Mouse (Mus musculus) olfactory bulb, adult 2 months (tissue): ENCODE measurements around the gene Cldn10. TPM values are rescaled to one million over a fixed set of nuclear protein-coding genes. Genes with fewer than 3 reads are reported as not detected.

Experiments used
- H3K27ac ChIP-seq: fragments of 200-500 bp; 2 replicates; pipeline ENCODE4 v1.5.1; 2012; ENCODE audit warnings: low read depth, low read length; ENCODE audit not compliant: insufficient read depth
- H3K4me1 ChIP-seq: fragments of 200-500 bp; 2 replicates; pipeline ENCODE4 v1.6.1; 2012; ENCODE audit warnings: low read length; ENCODE audit not compliant: control insufficient read depth, insufficient read depth
- H3K4me3 ChIP-seq: fragments of 200-500 bp; 2 replicates; pipeline ENCODE4 v1.5.1; 2012; ENCODE audit warnings: mild to moderate bottlenecking, low read depth, low read length, moderate library complexity; ENCODE audit not compliant: insufficient read depth
- CTCF ChIP-seq: fragments of 200-500 bp; IDR thresholded peaks from 2 replicates; pipeline ENCODE4 v1.5.1; 2012; ENCODE audit warnings: low read depth, mild to moderate bottlenecking, low read length, moderate library complexity; ENCODE audit not compliant: insufficient read depth
- POLR2A ChIP-seq: fragments of 200-500 bp; IDR thresholded peaks from 2 replicates; pipeline ENCODE4 v1.6.1; 2012; ENCODE audit warnings: mild to moderate bottlenecking, low read depth, low read length, moderate library complexity; ENCODE audit not compliant: insufficient read depth
- WGBS: fragments of 180-500 bp; shearing (Covaris S2); methylation state at CpG from one replicate; pipeline ENCODE4 v1.1.7; 2018; 5-methylcytosine and 5-hydroxymethylcytosine counted together
- polyA plus RNA-seq: library from polyadenylated mRNA; stranded (reverse); fragments of >200 nt; gene quantifications from 2 replicates; pipeline ENCODE4 v1.2.4, GENCODE M21; 2012; ENCODE audit warnings: low replicate concordance; ENCODE audit not compliant: missing spikeins, insufficient read depth, insufficient read length

The Cldn10 gene
- polyA plus RNA-seq, 1 experiment: not detected

- 67% methylated on average over 8 of the region's 8 CpGs for WGBS
- no peak for TF ChIP-seq POLR2A
- H3K4me1 ChIP-seq: peaks cover 3% of the 10 kb centered on the region; the same call in 1 of the 2 replicates
- no peak overlapping the region for H3K27ac ChIP-seq
- no peak overlapping the region for H3K4me3 ChIP-seq
Measured at GRCm38 (mm10) chr14:118907592-118907991, 119.9 kb downstream of the Cldn10 start.

- H3K27ac ChIP-seq: no peak overlapping the region
- H3K4me1 ChIP-seq: peaks cover 3% of the 10 kb centered on the region; the same call in 1 of the 2 replicates
- WGBS: 90% methylated on average over 8 of the region's 8 CpGs
- H3K4me3 ChIP-seq: no peak overlapping the region
- TF ChIP-seq CTCF: no peak
- TF ChIP-seq POLR2A: no peak
Measured at GRCm38 (mm10) chr14:118909872-118910271, 122.2 kb downstream of the Cldn10 start.

GRCm38 (mm10) chr14:118910332-118911222 lies 122.9 kb downstream of the Cldn10 start:
- Histone ChIP-seq H3K27ac (no peak overlapping the region), H3K4me3 (no peak overlapping the region), H3K4me1 (peaks cover 3% of the 10 kb centered on the region; the same call in 1 of the 2 replicates)
- WGBS: 56% methylated on average over 29 of the region's 29 CpGs
- TF ChIP-seq CTCF: peak; percentile 35; the same call in 1 of the 2 replicates
- no peak for TF ChIP-seq POLR2A

GRCm38 (mm10) chr14:118911521-118911920 lies 123.8 kb downstream of the Cldn10 start:
- Histone ChIP-seq H3K4me1 (peaks cover 3% of the 10 kb centered on the region; the same call in 1 of the 2 replicates), H3K27ac (no peak overlapping the region), H3K4me3 (no peak overlapping the region)
- no peak for TF ChIP-seq POLR2A
- TF ChIP-seq CTCF: no peak
- 67% methylated on average over 6 of the region's 6 CpGs for WGBS

GRCm38 (mm10) chr14:118913651-118914050 lies 125.9 kb downstream of the Cldn10 start:
- no peak overlapping the region for H3K27ac ChIP-seq
- 94% methylated on average over 5 of the region's 5 CpGs for WGBS
- H3K4me3 ChIP-seq: no peak overlapping the region
- H3K4me1 ChIP-seq: no peaks in the 10 kb centered on the region
- TF ChIP-seq CTCF (no peak), POLR2A (no peak)

GRCm38 (mm10) chr14:118919025-118919424 lies 131.3 kb downstream of the Cldn10 start:
- WGBS: 68% methylated on average over 8 of the region's 8 CpGs
- no peak for TF ChIP-seq CTCF
- H3K4me1 ChIP-seq: peaks cover 20% of the 10 kb centered on the region
- no peak overlapping the region for H3K4me3 ChIP-seq
- no peak overlapping the region for H3K27ac ChIP-seq

- TF ChIP-seq CTCF (no peak), POLR2A (no peak)
- Histone ChIP-seq H3K4me3 (no peak overlapping the region), H3K27ac (no peak overlapping the region), H3K4me1 (peaks cover 21% of the 10 kb centered on the region)
- WGBS: 50% methylated on average over 7 of the region's 7 CpGs
Measured at GRCm38 (mm10) chr14:118920654-118921053, 132.9 kb downstream of the Cldn10 start.

GRCm38 (mm10) chr14:118922251-118922650 lies 134.5 kb downstream of the Cldn10 start:
- Histone ChIP-seq H3K4me1 (peaks cover 24% of the 10 kb centered on the region), H3K27ac (no peak overlapping the region), H3K4me3 (peak overlapping the region; percentile 41)
- no peak for TF ChIP-seq POLR2A
- TF ChIP-seq CTCF: no peak
- WGBS: 42% methylated on average over 22 of the region's 22 CpGs

GRCm38 (mm10) chr14:118922667-118923184 lies 135.0 kb downstream of the Cldn10 start:
- 9% methylated on average over 47 of the region's 47 CpGs for WGBS
- Histone ChIP-seq H3K27ac (no peak overlapping the region), H3K4me3 (peak overlapping the region; percentile 41), H3K4me1 (peaks cover 24% of the 10 kb centered on the region)
- TF ChIP-seq POLR2A: 0 out of 2 replicates have a peak, but pooled peaks have one; percentile 6
- no peak for TF ChIP-seq CTCF

Other genes with a start within 250 kb of the Cldn10 start
- gene Abcc4, start 81.7 kb upstream of the Cldn10 start, polyA plus RNA-seq: not detected in 2 replicates
- gene Dzip1, start 137.6 kb downstream of the Cldn10 start, polyA plus RNA-seq: 283 TPM in 1 of 2 replicates, not detected in the other
- not detected in 2 replicates for gene Dnajc3, start 150.1 kb downstream of the Cldn10 start, polyA plus RNA-seq